Mouse (Mus musculus): Measurements from ENCODE around the gene H2-DMb2. TPM values are rescaled to one million over a fixed set of nuclear protein-coding genes. Genes with fewer than 3 reads are reported as not detected.

The H2-DMb2 gene
- total RNA-seq, 2 experiments from 2014 or later, result 0.72 to 2.2 TPM

Other genes starting within 250 kb of the H2-DMb2 start
- gene Platr17, start 238.2 kb upstream of the H2-DMb2 start, total RNA-seq (2021), result not detected
- 10 to 100 TPM; 29.2 to 30.2 TPM for gene Daxx, start 233.9 kb upstream of the H2-DMb2 start, total RNA-seq (2021)
- gene Tapbp, start 227.4 kb upstream of the H2-DMb2 start, total RNA-seq (2021), result 100 to 1,000 TPM; 178 to 181 TPM
- 10 to 100 TPM; 26.5 to 36.1 TPM for gene Zbtb22, start 227.4 kb upstream of the H2-DMb2 start, total RNA-seq (2021)
- 10 to 100 TPM; 37.0 to 45.9 TPM for gene Rgl2, start 213.8 kb upstream of the H2-DMb2 start, total RNA-seq (2021)
- 10 to 100 TPM; 89.2 to 90.6 TPM for gene Pfdn6, start 203.0 kb upstream of the H2-DMb2 start, total RNA-seq (2021)
- 10 to 100 TPM; 34.4 to 34.9 TPM for gene Wdr46, start 202.6 kb upstream of the H2-DMb2 start, total RNA-seq (2021)
- gene B3galt4, start 191.8 kb upstream of the H2-DMb2 start, total RNA-seq (2021), result 1 to 10 TPM; 4.0 to 6.6 TPM
- 10 to 100 TPM; 53.4 to 59.9 TPM for gene Vps52, start 187.5 kb upstream of the H2-DMb2 start, total RNA-seq (2021)
- 100 to 1,000 TPM; 791 to 792 TPM for gene Rps18, start 187.3 kb upstream of the H2-DMb2 start, total RNA-seq (2021)
- gene H2-K1, start 143.0 kb upstream of the H2-DMb2 start, total RNA-seq (2021), result 100 to 1,000 TPM; 459 to 574 TPM
- gene Ring1, start 118.6 kb upstream of the H2-DMb2 start, total RNA-seq (2021), result 10 to 100 TPM; 43.8 to 48.3 TPM
- 100 to 1,000 TPM; 243 to 247 TPM for gene H2-Ke6, start 115.2 kb upstream of the H2-DMb2 start, total RNA-seq (2021)
- 100 to 1,000 TPM; 165 to 198 TPM for gene Slc39a7, start 111.6 kb upstream of the H2-DMb2 start, total RNA-seq (2021)
- 10 to 100 TPM; 53.5 to 55.7 TPM for gene Rxrb, start 111.5 kb upstream of the H2-DMb2 start, total RNA-seq (2021)
- 1 to 10 TPM; 1.2 to 2.2 TPM for gene Col11a2, start 103.9 kb upstream of the H2-DMb2 start, total RNA-seq (2021)
- gene H2-Oa, start 51.0 kb upstream of the H2-DMb2 start, total RNA-seq (2021), result not detected
- 10 to 100 TPM; 11.4 to 12.7 TPM for gene H2-DMa, start 23.8 kb upstream of the H2-DMb2 start, total RNA-seq (2021)
- gene Brd2, start 20.7 kb upstream of the H2-DMb2 start, total RNA-seq (2021), result 100 to 1,000 TPM; 213 to 224 TPM
- gene H2-DMb1, start 9.8 kb downstream of the H2-DMb2 start, total RNA-seq (2021), result 1 to 10 TPM; 3.5 to 6.0 TPM
- 10 to 100 TPM; 12.5 to 23.0 TPM for gene Tap1, start 44.2 kb downstream of the H2-DMb2 start, total RNA-seq (2021)
- 10 to 100 TPM; 11.2 to 18.8 TPM for gene Psmb9, start 44.5 kb downstream of the H2-DMb2 start, total RNA-seq (2021)
- gene Psmb8, start 54.4 kb downstream of the H2-DMb2 start, total RNA-seq (2021), result 10 to 100 TPM; 31.0 to 34.7 TPM
- 10 to 100 TPM; 47.0 to 54.3 TPM for gene Tap2, start 60.2 kb downstream of the H2-DMb2 start, total RNA-seq (2021)
- gene H2-Ob, start 95.6 kb downstream of the H2-DMb2 start, total RNA-seq (2021), result under 1 TPM; 0.33 to 0.73 TPM
- gene H2-Ab1, start 114.4 kb downstream of the H2-DMb2 start, total RNA-seq (2021), result 10 to 100 TPM; 36.3 to 70.4 TPM
- gene H2-Aa, start 144.5 kb downstream of the H2-DMb2 start, total RNA-seq (2021), result 10 to 100 TPM; 56.2 to 89.4 TPM
- 10 to 100 TPM; 52.3 to 94.3 TPM for gene H2-Eb1, start 162.6 kb downstream of the H2-DMb2 start, total RNA-seq (2021)
- not detected for gene H2-Eb2, start 182.4 kb downstream of the H2-DMb2 start, total RNA-seq (2021)
- under 1 TPM; 0.23 to 0.30 TPM for gene Btnl2, start 211.5 kb downstream of the H2-DMb2 start, total RNA-seq (2021)
- not detected for gene Btnl1, start 233.8 kb downstream of the H2-DMb2 start, total RNA-seq (2021)

Measured in adrenal gland, postnatal 36 days (tissue).